Mouse (Mus musculus) liver, embryonic 14 days (tissue): ENCODE measurements around the gene Cdk13. TPM values are rescaled to one million over a fixed set of nuclear protein-coding genes. Genes with fewer than 3 reads are reported as not detected.

ENCODE experiments used
- polyA plus RNA-seq: library from polyadenylated mRNA; depleted of rRNA; stranded (reverse); fragments of >200 nt; gene quantifications from 2 replicates; pipeline ENCODE4 v1.2.3, GENCODE M21; 2012; rRNA removed

Gene Cdk13
- polyA plus RNA-seq: 8.3 and 10.0 TPM in 2 replicates

DNA sequence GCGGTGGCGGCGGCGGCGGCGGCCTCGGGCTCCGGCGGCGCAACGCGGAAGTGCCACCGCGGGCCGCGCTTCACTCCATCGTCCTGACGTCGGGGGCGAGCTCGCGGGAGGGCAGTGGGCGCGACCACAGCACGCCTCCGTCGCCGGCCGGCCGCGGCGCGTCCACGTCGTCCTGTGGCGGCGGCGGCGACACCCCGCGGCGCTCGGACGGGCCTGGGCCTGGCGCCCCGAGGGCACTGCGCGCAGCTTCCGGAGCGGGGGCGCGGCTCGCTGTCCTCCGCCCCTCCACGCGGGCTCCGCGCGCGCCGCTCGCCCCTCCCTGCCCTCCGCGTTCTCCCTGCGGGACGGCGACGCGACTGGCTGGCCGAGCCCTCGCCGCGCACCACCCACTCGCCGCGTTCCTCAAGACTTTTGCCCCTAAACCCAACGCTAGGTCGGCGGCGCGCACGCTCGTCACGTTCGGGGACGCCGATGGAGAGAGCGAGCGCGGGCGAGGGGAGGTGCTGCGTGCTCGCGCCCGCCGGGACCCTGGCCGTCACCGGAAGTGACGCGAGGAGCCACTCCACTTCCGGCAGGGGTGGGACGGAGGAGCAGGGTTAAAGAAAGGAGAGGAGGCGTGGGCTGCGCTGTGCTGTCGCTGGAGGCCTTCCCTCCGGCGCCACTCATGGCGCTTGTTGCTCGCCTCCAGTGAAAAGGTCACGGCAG is at the start of gene Cdk13:
TSS of gene Cdk13 (minus strand) at position 189 of the 705 bp plus-strand sequence.

DNA sequence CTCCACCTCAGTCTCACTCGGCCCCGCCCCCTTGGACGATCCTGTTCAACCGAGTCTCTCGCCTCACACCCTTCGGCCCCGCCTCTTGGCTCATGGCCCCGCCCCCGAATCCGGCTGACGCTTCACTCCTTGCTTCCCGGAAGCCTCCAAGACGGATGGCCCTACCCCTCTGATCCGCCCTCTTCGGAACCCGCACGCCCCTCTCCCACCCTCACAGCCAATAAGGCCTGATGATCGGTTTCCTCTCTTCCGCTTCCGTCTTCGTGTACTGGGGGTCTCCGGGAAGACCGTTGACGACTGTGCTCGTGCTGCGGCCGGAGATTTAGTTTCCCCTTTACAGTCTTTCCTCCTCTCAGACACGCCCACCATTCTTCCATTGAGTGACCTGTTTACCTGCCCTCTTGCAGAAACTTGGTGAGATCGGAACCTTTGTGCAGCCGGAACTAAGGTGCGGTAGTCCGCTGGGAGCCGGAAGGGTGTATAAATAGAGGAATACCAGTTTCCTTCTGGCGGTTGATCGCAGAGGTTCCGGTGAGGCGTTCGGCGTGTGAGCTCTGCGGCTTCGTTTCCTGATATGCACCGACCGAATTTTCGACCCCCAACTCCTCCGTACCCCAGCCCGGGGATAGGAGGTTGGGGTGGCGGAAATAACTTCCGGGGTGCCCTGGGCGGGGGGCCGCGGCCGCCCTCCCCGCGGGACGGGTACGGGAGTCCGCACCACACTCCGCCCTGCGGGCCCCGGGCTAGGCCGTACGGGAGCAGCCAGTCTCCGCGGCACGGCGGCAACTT is 109.8 kb downstream of the Cdk13 start, which contains the start of the genes Mplkip and Sugct:
TSS of gene Mplkip (plus strand) at position 282 of the 789 bp plus-strand sequence.
TSS of gene Sugct (minus strand) at position 643 of the 789 bp plus-strand sequence.

Other genes starting within 250 kb of the Cdk13 start
- 8.5 and 9.1 TPM in 2 replicates for gene Mplkip, start 109.9 kb downstream of the Cdk13 start, polyA plus RNA-seq
- 1.1 and 1.7 TPM in 2 replicates for gene Sugct, start 109.5 kb downstream of the Cdk13 start, polyA plus RNA-seq
- gene Rala, start 139.1 kb upstream of the Cdk13 start, polyA plus RNA-seq: 7.6 and 8.8 TPM in 2 replicates
- gene Yae1d1, start 188.3 kb upstream of the Cdk13 start, polyA plus RNA-seq: 10.2 and 10.9 TPM in 2 replicates